Mouse (Mus musculus) frontal cortex, adult (tissue): ENCODE data around the gene Cse1l.

Source experiments
- ATAC-seq: cut with Nextera tagmentation; 2 replicates; pipeline ENCODE4 v1.9.2; 2017; ENCODE audit warnings: mild to moderate bottlenecking, moderate library complexity, mixed read lengths; ENCODE audit not compliant: low TSS enrichment

Gene Cse1l

GRCm38 (mm10) chr2:166900792-166901505, 4.9 kb upstream of the Cse1l start:
- no peak for ATAC-seq

- ATAC-seq = no peak
Observed at GRCm38 (mm10) chr2:166903719-166904282, 2.0 kb upstream of the Cse1l start.

GRCm38 (mm10) chr2:166906523-166907182, 813 bp downstream of the Cse1l start:
- peak; percentile 46 for ATAC-seq

GRCm38 (mm10) chr2:166909729-166910128, 3.9 kb downstream of the Cse1l start:
- ATAC-seq = no peak

GRCm38 (mm10) chr2:166910536-166910935, 4.7 kb downstream of the Cse1l start:
- no peak for ATAC-seq

- no peak for ATAC-seq
Observed at GRCm38 (mm10) chr2:166923971-166924370, 18.1 kb downstream of the Cse1l start.

- ATAC-seq = peak; percentile 77; the same call in 1 of the 2 replicates
Observed at GRCm38 (mm10) chr2:166933943-166934342, 28.1 kb downstream of the Cse1l start.

GRCm38 (mm10) chr2:166934416-166934815, 28.6 kb downstream of the Cse1l start:
- ATAC-seq = no peak

GRCm38 (mm10) chr2:166935582-166935981, 29.7 kb downstream of the Cse1l start:
- no peak for ATAC-seq

- ATAC-seq = no peak
Observed at GRCm38 (mm10) chr2:166936166-166936565, 30.3 kb downstream of the Cse1l start.

- no peak for ATAC-seq
Observed at GRCm38 (mm10) chr2:166943146-166943545, 37.3 kb downstream of the Cse1l start.

- no peak for ATAC-seq
Observed at GRCm38 (mm10) chr2:166944346-166944745, 38.5 kb downstream of the Cse1l start.

- ATAC-seq = 0 out of 2 replicates have a peak, but pooled peaks have one; percentile 21
Observed at GRCm38 (mm10) chr2:166945456-166945855, 39.6 kb downstream of the Cse1l start.

- no peak for ATAC-seq
Observed at GRCm38 (mm10) chr2:166948246-166948645, 42.4 kb downstream of the Cse1l start.

GRCm38 (mm10) chr2:166948936-166949335, 43.1 kb downstream of the Cse1l start:
- peak; percentile 32; the same call in 1 of the 2 replicates for ATAC-seq

- ATAC-seq = peak; percentile 29; the same call in 1 of the 2 replicates
Observed at GRCm38 (mm10) chr2:166950853-166951648, 45.2 kb downstream of the Cse1l start.

GRCm38 (mm10) chr2:166952151-166952550, 46.3 kb downstream of the Cse1l start:
- ATAC-seq = no peak

- ATAC-seq = peak; percentile 76
Observed at GRCm38 (mm10) chr2:166956805-166957204, 51.0 kb downstream of the Cse1l start.

GRCm38 (mm10) chr2:166960648-166961330, 54.9 kb downstream of the Cse1l start:
- ATAC-seq = no peak

GRCm38 (mm10) chr2:166963257-166963656, 57.4 kb downstream of the Cse1l start:
- no peak for ATAC-seq

- ATAC-seq = no peak
Observed at GRCm38 (mm10) chr2:166964773-166965172, 58.9 kb downstream of the Cse1l start.
